ENCODE assay signal across 15 mouse cellular contexts in the genomic region with DNA sequence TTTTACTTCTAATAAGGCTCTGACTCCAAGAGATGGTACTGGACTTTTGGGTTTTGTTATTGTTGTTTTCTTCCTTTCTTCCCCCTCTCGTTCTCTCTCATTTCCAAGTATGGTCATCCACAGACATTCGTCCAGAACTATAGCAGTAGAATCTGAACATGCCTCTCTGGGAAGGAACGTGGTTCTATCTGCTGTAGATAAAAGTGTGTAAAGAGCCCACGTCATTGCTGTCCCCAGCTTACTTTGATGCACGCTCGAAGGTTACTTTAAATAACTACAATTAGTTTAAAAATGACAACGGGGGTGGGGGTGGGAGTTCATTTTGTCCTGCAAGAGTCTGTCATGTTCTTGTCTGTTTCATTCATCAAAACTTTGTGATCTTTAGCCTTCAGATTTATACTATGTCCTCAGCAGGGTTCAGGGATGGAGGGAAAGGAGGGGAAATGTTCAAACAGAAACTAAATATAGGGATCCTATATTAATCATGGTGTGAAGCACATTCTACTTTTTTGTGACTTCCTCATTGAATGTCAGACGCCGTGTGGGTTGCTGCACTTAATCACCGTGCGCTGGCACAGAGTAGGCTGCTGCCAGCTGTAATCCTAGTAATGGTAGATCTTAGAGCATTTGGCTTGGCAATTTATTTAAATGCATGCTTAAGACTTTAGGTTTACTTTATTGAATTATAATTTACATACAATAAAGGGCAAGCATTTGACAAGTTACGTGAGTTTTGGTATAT.
DNase-seq lines count a peak whose midpoint lies in the region; ATAC-seq and TF ChIP-seq lines count a peak whose summit lies in the region.
"Had no signal": no experiment of that assay in that cellular context is flagged by ENCODE, and none has a peak within 500 bp of the region (broad histone marks: within the 10 kb centered on the region; RNA-seq: fewer than 3 reads in every experiment).

No protein-coding gene starts in this region.

- TF ChIP-seq CTCF in gastrocnemius, adult 2 months (IDR thresholded peaks at IDR 0.05), result no peak

- 85% methylated on average over 12 of the region's 12 CpGs for WGBS in limb, embryonic 10.5 days

- H3K27ac ChIP-seq in gastrocnemius, adult 2 months, result peak overlapping the region; percentile 25
- no peak overlapping the region for H3K27ac ChIP-seq in limb, embryonic 10.5 days
- H3K27ac ChIP-seq: hindbrain, embryonic 15.5 days; liver, embryonic 14.5 days had no signal

- DNase-seq in gastrocnemius, adult 2 months, result peak; percentile 37
- DNase-seq in gastrocnemius, adult 8-10 months (ENCODE audit: low spot score in 2 of 2), result no peak
- DNase-seq in layer of hippocampus, adult 18-20 months (ENCODE audit: low spot score in 2 of 2), result peak; percentile 32 to 69
- DNase-seq in layer of hippocampus, postnatal 25 days (ENCODE audit: extremely low spot score in 1 of 2, low spot score in 1 of 2), result no peak
- DNase-seq in limb, embryonic 10.5 days (ENCODE audit: low spot score), result no peak
- DNase-seq in testis, postnatal 10 days (ENCODE audit: low spot score), result no peak
- DNase-seq: cerebellum, adult 9-10 months; gastrocnemius, postnatal 10 days; kidney, adult 2 months; midbrain, embryonic 14.5 days; thymus, postnatal 36 days had no signal

- peak overlapping the region; percentile 21; the same call in 1 of the 2 replicates for H3K4me3 ChIP-seq in gastrocnemius, adult 2 months
- no peak overlapping the region for H3K4me3 ChIP-seq in limb, embryonic 10.5 days
- H3K4me3 ChIP-seq: hindbrain, embryonic 15.5 days had no signal

- no peaks in the 10 kb centered on the region for H3K9me3 ChIP-seq in limb, embryonic 10.5 days (replicated peaks)
- H3K9me3 ChIP-seq: hindbrain, embryonic 15.5 days had no signal

- peak; percentile 74; the same call in 1 of the 2 replicates for ATAC-seq in common myeloid progenitor, adult 5-6 weeks (replicated peaks; ENCODE audit: low read depth, poor library complexity, severe bottlenecking)
- 0 out of 2 replicates have a peak, but pooled peaks have one; percentile 40 for ATAC-seq in megakaryocyte, adult 5-6 weeks (ENCODE audit: poor library complexity, severe bottlenecking)

- no peaks in the 10 kb centered on the region for H3K27me3 ChIP-seq in limb, embryonic 10.5 days (ENCODE audit: low read depth, poor library complexity, severe bottlenecking)
- H3K27me3 ChIP-seq: hindbrain, embryonic 15.5 days had no signal

- intact Hi-C loops in gastrocnemius, adult 2 months (cut with DNase I), result no loop called here

- no peaks in the 10 kb centered on the region for H3K36me3 ChIP-seq in limb, embryonic 10.5 days
- H3K36me3 ChIP-seq: hindbrain, embryonic 15.5 days had no signal

- no peaks in the 10 kb centered on the region for H3K4me1 ChIP-seq in limb, embryonic 10.5 days
- H3K4me1 ChIP-seq: hindbrain, embryonic 15.5 days had no signal

Comparison
In these comparisons a context has a peak if more than half of its experiments do, and no peak if none do; other contexts are left out.
1. DNase-seq: peak in gastrocnemius, adult 2 months (single experiment) and layer of hippocampus, adult 18-20 months (2 of 2); none in gastrocnemius, adult 8-10 months (0 of 2), layer of hippocampus, postnatal 25 days (0 of 2), limb, embryonic 10.5 days (single experiment) and testis, postnatal 10 days (single experiment).